Mouse (Mus musculus): ENCODE measurements around the gene Ubald2. TPM values are rescaled to one million over a fixed set of nuclear protein-coding genes. Genes with fewer than 3 reads are reported as not detected.
A peak's percentile ranks its signal among the peaks of the same experiment; 100 is the strongest.

Ubald2 gene
- 36.6 and 48.4 TPM in 2 replicates for polyA plus RNA-seq (2016; fragmentation: Nextera tagmentation; extraction: Ambion mirVana)

GRCm38 (mm10) chr11:116433356-116434286 lies at the start of gene Ubald2:
Ubald2 (plus strand) TSS chr11:116434094.
- 0 out of 2 replicates have a peak, but pooled peaks cover 3% of the 10 kb centered on the region for H3K27me3 ChIP-seq
- peak; percentile 99 for ATAC-seq (ENCODE audit: insufficient number of reproducible peaks, insufficient read depth, low FRiP score, low TSS enrichment, low read depth)
- peak within 1 kb of the TSS; percentile 83 for H3K4me2 ChIP-seq
- H3K4me3 ChIP-seq (replicated peaks) = peak within 1 kb of the TSS; percentile 93
- no peaks in the 10 kb centered on the region for H3K9me3 ChIP-seq
- H3K9ac ChIP-seq (replicated peaks) = peak within 1 kb of the TSS; percentile 94
- H3K4me1 ChIP-seq (replicated peaks) = peaks cover 27% of the 10 kb centered on the region
- peaks cover 21% of the 10 kb centered on the region for H3K36me3 ChIP-seq
- WGBS = 1% methylated on average over 65 of the region's 66 CpGs
- peak within 1 kb of the TSS; percentile 94 for H3K27ac ChIP-seq

DNA sequence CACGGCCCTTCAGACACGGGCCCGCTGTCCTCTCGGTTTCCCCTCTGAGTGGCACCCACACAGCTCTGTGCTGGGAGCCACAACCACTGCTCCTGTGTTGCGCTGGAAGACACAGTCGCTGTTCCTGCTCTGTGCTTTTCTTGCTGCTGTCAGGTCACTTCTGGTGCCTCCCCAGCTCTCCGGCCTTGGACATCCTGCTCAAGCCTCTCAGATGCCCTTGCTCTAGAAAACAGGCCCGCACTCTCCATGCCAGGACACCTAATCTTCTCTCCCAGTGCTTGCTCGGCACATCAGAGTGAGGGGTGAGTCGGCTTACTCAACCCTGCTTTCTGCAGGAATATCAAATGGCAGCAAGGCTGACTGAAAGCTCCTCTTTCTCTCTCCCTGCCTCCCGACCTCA lies 49.7 kb upstream of the Ubald2 start:
- H3K27ac ChIP-seq = 0 out of 2 replicates have a peak overlapping the region, but pooled peaks have one; percentile 35
- H3K4me3 ChIP-seq (replicated peaks) = no peak overlapping the region
- ATAC-seq (ENCODE audit: insufficient number of reproducible peaks, insufficient read depth, low FRiP score, low TSS enrichment, low read depth) = no peak
- no peaks in the 10 kb centered on the region for H3K9me3 ChIP-seq
- no peak overlapping the region for H3K4me2 ChIP-seq
- no peak overlapping the region for H3K9ac ChIP-seq (replicated peaks)
- WGBS = 80% methylated on average over 11 of the region's 11 CpGs
- no peaks in the 10 kb centered on the region for H3K27me3 ChIP-seq
- H3K36me3 ChIP-seq = peaks cover 23% of the 10 kb centered on the region
- H3K4me1 ChIP-seq (replicated peaks) = peaks cover 18% of the 10 kb centered on the region

GRCm38 (mm10) chr11:116385999-116386398 lies 47.9 kb upstream of the Ubald2 start:
- Histone ChIP-seq H3K9me3 (no peaks in the 10 kb centered on the region), H3K27me3 (no peaks in the 10 kb centered on the region), H3K27ac (0 out of 2 replicates have a peak overlapping the region, but pooled peaks have one; percentile 17), H3K4me1 (replicated peaks) (peaks cover 18% of the 10 kb centered on the region), H3K4me2 (no peak overlapping the region), H3K36me3 (peaks cover 20% of the 10 kb centered on the region), H3K4me3 (replicated peaks) (no peak overlapping the region), H3K9ac (replicated peaks) (no peak overlapping the region; the same call in 1 of the 2 replicates)
- WGBS = 54% methylated on average over 5 of the region's 5 CpGs
- no peak for ATAC-seq (ENCODE audit: insufficient number of reproducible peaks, insufficient read depth, low FRiP score, low TSS enrichment, low read depth)

DNA sequence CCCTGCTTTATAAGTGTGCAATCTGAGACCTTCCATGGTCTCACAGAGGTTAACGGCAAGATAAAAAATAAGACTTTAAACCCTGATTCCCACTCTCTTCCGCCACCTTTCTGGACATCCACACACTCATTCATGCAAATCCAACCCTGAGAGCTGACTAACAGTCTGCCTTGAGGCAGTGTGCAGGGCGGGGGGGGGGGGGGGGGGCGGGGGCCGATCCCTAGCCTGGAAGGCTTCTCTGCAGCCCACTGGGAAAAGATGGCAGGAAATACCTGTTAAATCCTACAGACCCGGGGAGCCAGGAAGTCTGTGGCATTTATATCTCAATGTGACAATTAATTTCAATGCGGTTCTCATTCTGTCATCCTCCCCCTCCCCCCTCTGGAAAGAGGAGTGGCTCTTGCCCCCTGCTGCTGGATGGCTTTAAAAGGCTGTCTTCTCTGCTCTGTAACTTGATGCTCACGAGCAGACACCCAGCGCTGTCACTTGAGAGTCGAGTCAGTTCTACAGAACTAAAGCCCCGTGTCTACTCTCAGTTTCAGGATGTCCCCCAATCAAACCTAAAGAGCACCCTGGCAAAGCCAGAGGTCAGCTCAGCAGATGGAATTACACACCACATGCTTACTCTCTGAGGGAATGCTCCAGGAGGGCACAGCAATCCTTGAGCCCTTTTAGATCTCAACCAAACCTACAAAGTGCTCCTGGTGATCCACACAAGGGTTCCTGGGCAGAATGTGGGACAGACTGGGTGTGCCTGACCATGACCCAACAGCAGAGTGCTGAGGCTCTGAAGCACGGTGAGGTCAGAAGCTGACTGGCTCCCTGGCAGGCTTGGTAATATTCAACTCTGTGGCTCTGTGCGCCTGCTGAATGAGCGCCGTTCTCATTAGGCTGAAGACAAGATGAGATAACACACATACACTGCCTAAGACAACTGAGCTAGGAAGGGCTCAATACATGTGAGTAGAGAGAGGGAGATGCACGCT lies 46.5 kb upstream of the Ubald2 start:
- Histone ChIP-seq H3K9ac (replicated peaks) (no peak overlapping the region; the same call in 1 of the 2 replicates), H3K4me3 (replicated peaks) (no peak overlapping the region), H3K4me2 (peak overlapping the region; percentile 44), H3K4me1 (replicated peaks) (peaks cover 18% of the 10 kb centered on the region), H3K27ac (peak overlapping the region; percentile 76), H3K27me3 (no peaks in the 10 kb centered on the region), H3K9me3 (no peaks in the 10 kb centered on the region), H3K36me3 (peaks cover 9% of the 10 kb centered on the region)
- WGBS = 16% methylated on average over 16 of the region's 16 CpGs
- no peak for ATAC-seq (ENCODE audit: insufficient number of reproducible peaks, insufficient read depth, low FRiP score, low TSS enrichment, low read depth)

DNA sequence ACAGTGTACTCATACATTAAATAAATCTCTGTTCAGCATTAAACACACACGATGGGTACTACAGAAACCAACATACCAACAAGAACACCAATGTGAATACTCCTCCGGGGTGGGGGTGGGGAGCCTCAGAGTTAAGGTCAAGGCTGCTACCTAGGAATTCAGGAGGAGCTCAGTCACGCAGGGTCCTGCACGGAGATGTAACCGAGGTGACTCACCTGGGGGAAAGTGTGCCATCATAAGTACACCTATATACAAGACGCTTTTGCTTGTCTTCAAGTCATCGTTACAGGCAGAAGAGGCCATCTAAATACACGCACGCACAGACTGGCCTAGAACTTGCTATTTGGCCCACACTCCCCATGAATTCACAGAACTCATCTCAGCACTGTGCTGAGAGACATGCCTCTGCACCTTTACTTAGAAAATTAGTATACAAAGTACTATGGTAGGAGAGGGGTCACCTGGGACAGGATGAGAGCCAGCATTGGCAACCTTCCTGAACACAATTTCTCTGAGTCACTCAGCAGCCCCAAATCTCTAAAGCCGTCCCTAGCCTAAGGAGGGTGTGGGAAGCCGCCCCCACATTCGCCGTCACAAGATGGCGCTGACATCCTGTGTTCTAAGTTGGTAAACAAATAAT lies 44.9 kb upstream of the Ubald2 start:
- Histone ChIP-seq H3K9ac (replicated peaks) (no peak overlapping the region), H3K27me3 (no peaks in the 10 kb centered on the region), H3K4me1 (replicated peaks) (peaks cover 18% of the 10 kb centered on the region), H3K9me3 (no peaks in the 10 kb centered on the region), H3K36me3 (peaks cover 6% of the 10 kb centered on the region), H3K4me3 (replicated peaks) (no peak overlapping the region), H3K27ac (peak overlapping the region; percentile 37; the same call in 1 of the 2 replicates), H3K4me2 (peak overlapping the region; percentile 28)
- ATAC-seq (ENCODE audit: insufficient number of reproducible peaks, insufficient read depth, low FRiP score, low TSS enrichment, low read depth) = 0 out of 2 replicates have a peak, but pooled peaks have one; percentile 75
- WGBS = 68% methylated on average over 14 of the region's 14 CpGs

DNA sequence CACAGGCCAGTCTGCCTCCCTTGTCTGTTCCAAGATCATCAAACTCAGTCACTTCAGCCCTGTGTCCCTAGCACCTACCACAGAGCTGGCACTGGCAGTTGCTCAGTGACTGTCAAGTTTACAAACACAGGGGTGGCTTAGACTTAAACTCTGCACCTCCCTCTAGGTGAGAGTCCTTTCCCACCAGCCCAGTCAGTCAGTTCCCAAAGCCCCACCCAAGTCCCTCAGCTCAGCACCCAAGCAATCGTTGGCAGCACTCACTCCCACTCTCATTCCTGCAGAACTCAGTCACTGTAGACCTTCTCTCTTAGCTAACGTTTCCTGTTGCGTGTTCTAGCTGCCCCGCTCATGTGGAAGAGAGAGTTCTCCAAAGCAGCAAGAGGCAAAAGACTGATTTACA lies 39.1 kb upstream of the Ubald2 start:
- H3K4me3 ChIP-seq (replicated peaks) = no peak overlapping the region
- peaks cover 17% of the 10 kb centered on the region for H3K36me3 ChIP-seq
- H3K4me2 ChIP-seq = no peak overlapping the region
- H3K27me3 ChIP-seq = no peaks in the 10 kb centered on the region
- no peak overlapping the region for H3K27ac ChIP-seq
- no peaks in the 10 kb centered on the region for H3K9me3 ChIP-seq
- WGBS = 89% methylated on average over 4 of the region's 4 CpGs
- 0 out of 2 replicates have a peak overlapping the region, but pooled peaks have one; percentile 37 for H3K9ac ChIP-seq (replicated peaks)
- no peaks in the 10 kb centered on the region for H3K4me1 ChIP-seq (replicated peaks)
- no peak for ATAC-seq (ENCODE audit: insufficient number of reproducible peaks, insufficient read depth, low FRiP score, low TSS enrichment, low read depth)

- 90% methylated on average over 11 of the region's 11 CpGs for WGBS
- H3K4me3 ChIP-seq (replicated peaks) = no peak overlapping the region
- no peak for ATAC-seq (ENCODE audit: insufficient number of reproducible peaks, insufficient read depth, low FRiP score, low TSS enrichment, low read depth)
Observed at GRCm38 (mm10) chr11:116396276-116396933, 37.5 kb upstream of the Ubald2 start.

DNA sequence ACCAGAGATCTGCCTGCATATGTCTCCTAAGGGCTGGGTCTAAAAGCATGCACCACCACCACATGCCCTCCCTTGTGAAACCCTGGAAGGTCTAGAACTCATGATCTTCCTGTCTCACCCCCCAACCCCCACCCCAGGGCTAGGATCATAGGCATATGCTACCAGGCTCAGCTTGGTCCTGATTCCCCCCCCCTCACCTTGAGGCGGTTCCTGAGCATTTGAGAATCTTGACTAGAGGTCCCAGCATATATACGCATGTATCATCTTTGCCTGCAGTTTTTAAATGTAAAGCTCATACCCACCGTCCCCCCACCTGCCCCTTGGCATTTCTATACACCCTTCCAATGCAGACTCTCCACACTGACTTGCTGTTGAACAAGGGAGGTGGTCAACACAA lies 37.0 kb upstream of the Ubald2 start:
- no peak overlapping the region for H3K4me3 ChIP-seq (replicated peaks)
- no peak overlapping the region for H3K4me2 ChIP-seq
- peaks cover 17% of the 10 kb centered on the region for H3K36me3 ChIP-seq
- 93% methylated on average over 3 of the region's 3 CpGs for WGBS
- no peak overlapping the region for H3K27ac ChIP-seq
- H3K9ac ChIP-seq (replicated peaks) = no peak overlapping the region
- no peaks in the 10 kb centered on the region for H3K27me3 ChIP-seq
- H3K9me3 ChIP-seq = no peaks in the 10 kb centered on the region
- no peaks in the 10 kb centered on the region for H3K4me1 ChIP-seq (replicated peaks)
- no peak for ATAC-seq (ENCODE audit: insufficient number of reproducible peaks, insufficient read depth, low FRiP score, low TSS enrichment, low read depth)

More at GRCm38 (mm10) chr11:116396276-116396933, 37.5 kb upstream of the Ubald2 start:
- Histone ChIP-seq H3K36me3 (peaks cover 17% of the 10 kb centered on the region), H3K27me3 (no peaks in the 10 kb centered on the region), H3K4me1 (replicated peaks) (no peaks in the 10 kb centered on the region), H3K9ac (replicated peaks) (no peak overlapping the region), H3K9me3 (no peaks in the 10 kb centered on the region), H3K4me2 (no peak overlapping the region), H3K27ac (no peak overlapping the region)

- Histone ChIP-seq H3K4me3 (replicated peaks) (no peak overlapping the region), H3K4me2 (no peak overlapping the region), H3K27me3 (no peaks in the 10 kb centered on the region), H3K9me3 (no peaks in the 10 kb centered on the region), H3K36me3 (peaks cover 17% of the 10 kb centered on the region), H3K9ac (replicated peaks) (no peak overlapping the region), H3K27ac (peak overlapping the region; percentile 41; the same call in 1 of the 2 replicates), H3K4me1 (replicated peaks) (no peaks in the 10 kb centered on the region)
- no peak for ATAC-seq (ENCODE audit: insufficient number of reproducible peaks, insufficient read depth, low FRiP score, low TSS enrichment, low read depth)
- 76% methylated on average over 8 of the region's 8 CpGs for WGBS
Observed at GRCm38 (mm10) chr11:116397517-116398347, 36.2 kb upstream of the Ubald2 start.
